Mouse (Mus musculus): ENCODE results near the gene Fam19a4.
"Not testable (repeated sequence)": the region's sequence is repeated elsewhere in the genome, so short reads cannot be mapped to it uniquely, and the experiment has no call there.

Gene Fam19a4

DNA sequence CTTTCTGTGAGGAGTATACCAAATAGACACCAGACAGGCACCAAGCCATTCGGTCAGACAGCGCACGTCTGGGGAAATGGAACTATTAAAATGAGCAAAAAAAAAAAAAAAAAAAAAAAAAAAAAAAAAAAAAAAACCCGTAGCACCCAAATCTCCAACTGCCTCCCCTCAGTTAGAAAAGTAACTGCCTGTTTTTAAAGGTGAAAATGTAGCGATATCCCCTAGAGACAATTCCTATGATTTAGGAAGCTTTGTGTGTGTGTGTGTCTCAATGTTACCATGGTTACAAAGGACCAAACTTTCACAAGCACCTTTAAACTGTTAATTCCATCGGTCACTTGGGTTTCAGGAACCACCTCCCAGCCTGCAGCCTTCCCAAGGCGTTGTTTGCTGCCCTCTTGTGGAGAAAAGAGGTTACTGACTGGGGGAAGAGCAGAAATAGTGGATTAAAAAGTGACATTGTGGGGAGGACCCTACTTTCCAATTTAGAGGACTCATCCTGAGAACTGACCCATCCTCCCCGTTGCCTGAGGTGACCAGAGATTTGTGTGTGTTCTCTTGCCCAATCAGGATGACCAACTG, 53.6 kb downstream of the Fam19a4 start:
- POLR2A ChIA-PET: interaction anchor here in 1 of 4 experiments (0.6 kb wide), 1 partner anchor 313 kb away, joined by 6 read pairs; no protein-coding TSS in a partner anchor
- CTCF ChIA-PET: interaction anchor here in 3 of 4 experiments (0.6 to 1.4 kb wide), 5 partner anchors 96 to 213 kb away, joined by 3 to 4 read pairs (median 3); no protein-coding TSS in a partner anchor

DNA sequence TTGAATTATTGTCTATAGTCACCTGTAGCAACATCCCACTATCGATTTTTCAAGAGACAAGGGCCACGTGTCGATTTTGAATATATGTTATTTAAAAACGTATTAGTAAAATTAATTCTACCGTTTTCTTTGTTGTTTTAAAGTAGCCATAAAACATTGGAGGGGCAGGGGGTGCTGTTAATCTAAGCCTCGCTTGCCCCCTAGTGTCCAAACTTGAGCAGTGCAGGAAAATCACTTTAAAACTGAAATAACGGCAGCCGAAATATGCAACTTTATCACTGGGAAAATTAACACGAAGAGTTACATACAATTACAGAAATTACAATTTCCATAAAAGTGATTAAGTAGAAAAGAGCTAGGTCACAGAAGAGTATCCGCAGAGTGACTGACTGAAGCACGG, 55.2 kb downstream of the Fam19a4 start:
- ChIA-PET CTCF (interaction anchor here in 2 of 4 experiments (1.0 to 1.4 kb wide), 3 partner anchors 102 to 162 kb away, joined by 3 to 6 read pairs (median 4); no protein-coding TSS in a partner anchor), POLR2A (no interaction called here)

DNA sequence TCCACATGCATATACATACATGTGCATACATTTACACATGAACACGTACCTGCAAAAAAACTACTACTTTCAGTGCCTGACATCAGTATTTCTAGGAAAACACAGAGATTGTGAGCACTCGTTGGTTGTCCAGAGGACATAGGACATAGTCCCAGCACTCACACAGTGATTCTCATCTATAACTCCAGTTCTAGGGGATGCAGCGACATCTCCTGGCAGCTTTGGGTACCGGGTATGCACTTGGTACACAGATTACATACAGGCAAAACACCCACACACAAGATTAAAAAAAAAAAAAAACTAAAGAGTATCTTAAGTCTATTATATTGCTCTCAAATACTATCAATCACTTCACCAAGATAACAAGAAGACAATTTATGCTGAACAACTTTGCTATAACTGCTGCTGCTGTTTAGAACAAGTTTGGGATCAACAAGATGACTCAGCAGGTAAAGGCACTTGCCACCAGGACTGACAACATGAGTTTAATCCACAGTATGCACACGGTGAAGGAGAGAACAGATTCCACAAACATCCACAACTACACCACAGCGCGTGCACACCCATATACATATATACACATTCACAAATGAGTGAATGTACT, 64.6 kb downstream of the Fam19a4 start:
- CTCF ChIA-PET: interaction anchor here in 1 of 4 experiments (0.6 kb wide), 1 partner anchor 1497 kb away, joined by 3 read pairs; no protein-coding TSS in a partner anchor
- POLR2A ChIA-PET: no interaction called here

DNA sequence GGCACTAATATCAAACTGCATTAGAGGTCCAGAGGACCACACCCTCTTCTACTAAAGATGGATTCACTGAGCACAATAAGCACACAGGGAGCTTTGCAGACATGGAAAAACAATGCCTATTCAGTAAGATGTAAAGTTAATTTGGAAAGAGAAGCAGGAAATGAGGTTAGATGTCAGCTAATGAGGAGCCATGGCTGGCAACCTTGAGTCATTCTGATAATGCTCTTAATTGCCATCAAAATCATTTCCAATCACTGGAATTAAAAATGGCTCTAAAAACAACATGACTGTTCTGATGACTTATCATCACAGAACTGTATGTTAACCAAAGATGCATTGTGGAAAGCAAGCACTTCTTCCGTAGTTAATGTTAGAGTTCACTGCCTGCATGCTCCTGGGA, 68.5 kb downstream of the Fam19a4 start:
- ChIA-PET POLR2A (no interaction called here), CTCF (no interaction called here)

DNA sequence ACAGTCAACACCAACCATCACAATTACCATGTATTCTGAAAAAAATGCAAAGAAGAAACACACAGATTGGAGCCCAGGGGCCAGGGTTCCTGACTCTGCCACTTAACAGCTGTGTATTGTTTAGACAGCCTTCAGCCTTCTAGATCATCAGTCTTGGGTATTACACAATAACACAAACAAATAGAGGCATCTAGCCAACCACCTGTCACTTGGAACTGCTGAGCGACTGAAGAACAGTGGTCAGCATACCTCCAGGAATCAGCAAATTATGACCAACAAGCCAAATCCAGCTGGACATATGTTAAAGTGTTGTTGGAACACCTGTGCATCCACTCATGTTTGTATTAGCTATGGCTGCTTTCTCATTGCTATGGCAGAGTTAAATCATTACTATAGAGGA, 82.7 kb downstream of the Fam19a4 start:
- POLR2A ChIA-PET: no interaction called here

DNA sequence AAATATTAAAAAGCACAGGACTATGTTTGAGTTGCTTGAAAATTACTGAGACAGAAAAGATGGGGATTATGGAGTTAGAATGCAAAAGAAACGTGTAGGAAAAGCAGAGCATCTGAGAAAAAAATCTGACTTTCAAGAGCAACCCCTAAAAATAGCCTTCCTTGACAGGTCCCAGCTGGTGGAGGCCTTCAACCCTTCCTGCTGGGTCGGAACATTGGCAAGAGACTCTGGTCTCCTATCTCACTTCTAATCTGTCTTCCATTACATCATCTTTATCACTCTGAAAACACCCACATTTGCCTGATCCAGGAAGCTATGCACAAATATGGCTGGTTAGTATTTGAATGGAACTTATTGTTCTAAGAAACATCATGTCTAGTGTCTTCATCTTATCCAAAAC, 115.4 kb downstream of the Fam19a4 start:
- POLR2A ChIA-PET: no interaction called here

More for the DNA sequence above, 82.7 kb downstream of the Fam19a4 start:
- CTCF ChIA-PET: interaction anchor here in 1 of 4 experiments (0.7 kb wide), 1 partner anchor 128 kb away, joined by 3 read pairs; no protein-coding TSS in a partner anchor

DNA sequence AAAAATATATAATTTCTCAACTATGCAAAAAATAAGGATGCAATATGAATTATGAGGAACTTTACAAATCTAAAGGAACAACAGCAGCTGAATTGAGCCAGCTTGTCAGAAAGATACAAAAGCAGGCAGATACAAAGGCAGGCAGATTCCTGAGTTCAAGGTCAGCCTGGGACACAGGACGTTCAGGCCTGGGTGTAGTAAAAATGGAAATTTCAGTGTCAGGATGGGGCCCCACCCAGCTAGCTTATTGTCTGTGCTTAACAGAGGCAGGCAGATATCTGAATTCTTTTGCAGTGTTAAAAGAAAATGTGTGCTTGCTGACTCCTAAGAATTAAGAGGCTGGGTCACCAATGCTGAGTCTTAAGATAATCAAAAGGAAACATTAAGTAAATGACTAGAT, 124.4 kb downstream of the Fam19a4 start:
- CTCF ChIA-PET: no interaction called here
- POLR2A ChIA-PET: interaction anchor here in 1 of 4 experiments (0.6 to 1.2 kb wide), 2 partner anchors 18 to 201 kb away, joined by 3 to 6 read pairs; no protein-coding TSS in a partner anchor

More for the DNA sequence above, 115.4 kb downstream of the Fam19a4 start:
- CTCF ChIA-PET: no interaction called here

DNA sequence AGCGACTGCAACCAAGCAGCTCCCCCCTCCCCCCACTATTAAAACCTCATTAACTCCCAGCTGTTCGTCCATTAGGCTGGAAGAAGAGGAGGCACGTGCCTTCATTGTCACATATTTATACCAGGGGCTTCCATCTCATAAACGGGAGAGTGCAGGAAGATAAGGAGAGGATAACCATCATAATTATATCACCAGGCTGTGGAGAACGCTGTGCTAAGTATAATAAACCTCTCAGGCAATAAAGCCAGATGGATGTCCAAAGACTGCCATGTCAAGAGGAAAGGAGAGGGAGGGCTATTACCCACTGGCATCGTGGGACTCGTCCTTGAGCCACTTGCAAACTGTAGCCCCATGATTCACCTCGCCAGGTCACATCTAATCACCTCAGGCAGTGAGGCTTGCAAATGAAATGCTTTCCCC, 151.1 kb downstream of the Fam19a4 start:
- ChIA-PET POLR2A (no interaction called here), CTCF (no interaction called here)

DNA sequence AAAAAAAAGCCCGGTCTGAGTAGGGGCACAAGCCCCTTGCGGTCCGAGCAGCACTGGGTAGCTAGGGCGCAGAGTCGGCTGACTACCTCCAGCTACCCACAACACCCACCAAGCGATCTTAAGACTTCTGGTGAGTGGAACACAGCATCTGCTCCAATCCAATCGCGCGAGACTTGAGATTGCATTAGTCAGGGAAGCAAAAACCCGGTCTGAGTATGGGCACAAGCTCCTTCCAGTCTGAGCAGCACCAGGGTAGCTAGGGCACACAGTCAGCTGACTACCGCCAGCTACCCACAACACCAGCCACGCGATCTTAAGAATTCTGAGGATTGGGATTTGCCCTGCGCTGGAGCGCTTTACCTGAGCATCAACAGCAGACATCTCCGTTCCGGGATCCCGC, 183.1 kb downstream of the Fam19a4 start:
- ChIA-PET CTCF (interaction anchor here in 1 of 4 experiments (0.6 kb wide), 1 partner anchor 644 kb away, joined by 3 read pairs; no protein-coding TSS in a partner anchor), POLR2A (interaction anchor here in 2 of 4 experiments (0.6 kb wide), 2 partner anchors 12 to 199 kb away, joined by 4 to 5 read pairs; no protein-coding TSS in a partner anchor)

DNA sequence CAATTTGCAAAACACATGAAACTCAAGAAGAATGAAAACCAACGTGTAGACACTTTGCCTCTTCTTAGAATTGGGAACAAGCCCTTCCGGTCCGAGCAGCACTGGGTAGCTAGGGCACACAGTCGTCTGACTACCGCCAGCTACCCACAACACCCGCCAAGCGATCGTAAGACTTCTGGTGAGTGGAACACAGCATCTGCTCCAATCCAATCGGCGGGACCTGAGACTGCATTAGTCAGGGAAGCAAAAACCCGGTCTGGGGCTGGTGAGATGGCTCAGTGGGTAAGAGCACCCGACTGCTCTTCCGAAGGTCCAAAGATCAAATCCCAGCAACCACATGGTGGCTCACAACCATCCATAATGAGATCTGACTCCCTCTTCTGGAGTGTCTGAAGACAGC, 183.6 kb downstream of the Fam19a4 start:
- CTCF ChIA-PET: not testable (repeated sequence)
- POLR2A ChIA-PET: interaction anchor here in 2 of 4 experiments (0.6 kb wide), 2 partner anchors 12 to 200 kb away, joined by 4 to 5 read pairs; no protein-coding TSS in a partner anchor

DNA sequence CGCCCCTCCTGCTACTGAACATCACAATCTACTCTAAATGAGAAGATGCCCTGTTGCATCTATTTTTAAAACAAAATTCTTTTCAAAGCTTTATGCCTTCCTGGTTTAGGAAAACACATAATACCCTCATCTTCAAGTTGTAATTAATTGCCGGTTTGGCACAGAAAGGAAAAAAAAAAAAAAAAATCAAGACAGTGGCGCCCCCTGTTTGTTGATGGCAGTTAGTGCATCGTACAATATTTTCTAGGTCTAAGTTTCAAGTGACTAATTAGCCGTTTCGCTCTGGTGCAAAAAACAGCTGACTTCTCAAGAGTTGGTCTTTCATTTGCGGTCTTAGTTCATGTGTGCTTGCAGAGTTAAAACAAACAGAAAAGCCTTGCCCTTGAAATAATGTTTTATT, 207.1 kb downstream of the Fam19a4 start:
- CTCF ChIA-PET: interaction anchor here (0.7 to 1.3 kb wide), 12 partner anchors 32 to 1318 kb away, joined by 3 to 8 read pairs (median 4); no protein-coding TSS in a partner anchor

DNA sequence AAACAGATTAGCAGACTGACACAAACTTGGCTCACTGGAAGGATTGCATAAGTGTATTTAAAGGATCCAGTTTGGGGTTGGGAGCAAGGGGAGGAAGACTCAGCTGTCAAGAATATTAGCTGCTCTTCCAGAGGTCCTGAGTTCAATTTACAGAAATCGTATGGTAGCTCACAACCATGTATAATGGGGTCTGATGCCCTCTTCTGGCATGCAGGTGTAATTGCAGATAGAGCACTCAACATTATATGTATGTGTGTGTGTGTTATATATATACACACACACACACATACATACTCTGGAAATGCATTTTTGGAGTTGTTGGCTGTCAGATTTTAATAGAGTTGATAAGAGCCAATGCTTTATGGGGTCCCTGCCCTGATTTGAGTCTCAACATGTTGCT, 216.3 kb downstream of the Fam19a4 start:
- ChIA-PET CTCF (interaction anchor here in 3 of 4 experiments (0.6 to 1.8 kb wide), 10 partner anchors 89 to 1786 kb away, joined by 3 to 9 read pairs (median 4); no protein-coding TSS in a partner anchor), POLR2A (no interaction called here)

More for the DNA sequence above, 207.1 kb downstream of the Fam19a4 start:
- POLR2A ChIA-PET: no interaction called here

DNA sequence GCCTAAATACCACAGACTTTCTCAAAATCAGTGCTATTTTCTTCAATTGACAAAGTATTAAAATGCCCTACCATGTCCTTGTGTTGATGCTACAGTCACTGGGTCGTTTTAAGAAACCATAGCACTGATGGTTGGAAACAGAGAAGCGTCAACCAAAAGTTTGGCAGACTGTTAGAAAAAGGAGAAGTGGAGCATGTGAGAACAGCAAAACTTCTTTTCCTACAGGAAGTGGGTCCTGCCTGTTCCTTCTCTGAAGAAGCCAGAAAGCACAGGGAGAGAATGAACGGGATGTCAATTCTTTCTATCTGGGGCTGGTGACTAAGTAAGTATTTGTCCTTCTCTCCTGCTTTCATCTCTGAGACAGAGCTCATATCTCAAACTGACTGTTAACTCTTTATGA, 219.6 kb downstream of the Fam19a4 start:
- ChIA-PET CTCF (no interaction called here), POLR2A (no interaction called here)

DNA sequence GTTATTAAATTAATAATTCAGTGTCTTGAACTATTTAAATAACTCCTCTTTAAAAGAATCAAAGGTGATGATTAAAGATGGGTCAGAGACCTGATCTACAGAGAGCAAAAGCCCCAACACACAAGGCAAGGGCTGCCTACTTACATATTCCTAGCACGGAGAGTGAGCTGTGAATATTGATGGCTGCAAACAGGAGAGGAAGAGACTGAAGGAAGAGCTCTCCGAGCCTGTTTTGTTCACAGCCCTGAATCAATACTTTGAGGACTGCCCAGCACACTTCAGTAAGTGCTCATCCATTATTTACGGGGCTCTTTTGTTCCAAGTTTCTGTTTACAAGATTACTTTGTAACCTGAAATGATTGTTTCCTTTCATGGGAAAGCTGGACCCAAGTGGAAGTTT, 233.6 kb downstream of the Fam19a4 start:
- ChIA-PET POLR2A (no interaction called here), CTCF (no interaction called here)

DNA sequence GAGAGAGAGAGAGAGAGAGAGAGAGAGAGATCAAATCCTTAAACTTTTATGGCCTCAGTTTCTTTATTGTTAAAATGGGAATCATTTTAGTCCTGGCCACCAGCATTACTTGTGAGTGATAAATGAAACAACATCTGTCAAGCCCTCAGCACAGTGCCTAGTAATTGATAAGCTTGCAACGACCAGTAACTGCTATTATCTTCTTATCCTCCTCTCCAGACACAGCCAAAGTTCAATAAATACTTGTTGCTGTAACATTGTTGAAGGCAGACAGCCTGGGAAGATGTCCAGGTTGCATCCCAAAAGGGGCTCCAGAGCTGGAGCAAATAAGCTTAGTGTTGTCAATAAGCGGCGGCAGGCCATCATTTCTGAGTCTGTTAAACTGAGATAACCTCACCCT, 257.2 kb downstream of the Fam19a4 start:
- ChIA-PET POLR2A (no interaction called here), CTCF (no interaction called here)

DNA sequence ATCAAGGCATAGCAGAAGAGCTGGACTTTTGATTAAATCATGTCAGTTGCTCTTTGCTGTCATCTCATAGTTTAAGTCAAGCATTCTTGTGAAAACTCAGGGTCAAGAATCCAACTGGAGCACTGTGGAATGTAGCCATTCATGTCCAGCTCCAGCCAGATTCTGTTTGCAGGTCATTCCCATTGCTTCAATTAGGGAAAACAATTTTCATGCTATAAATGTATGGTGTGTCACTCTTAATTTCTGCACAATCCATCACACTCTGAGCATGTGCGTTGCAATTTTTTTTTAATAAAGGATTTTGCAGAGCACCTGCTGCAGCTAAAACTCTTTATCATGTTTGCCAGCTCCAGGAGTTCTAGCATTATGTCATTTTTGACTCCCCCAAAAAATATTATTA, 261.5 kb downstream of the Fam19a4 start:
- POLR2A ChIA-PET: no interaction called here

DNA sequence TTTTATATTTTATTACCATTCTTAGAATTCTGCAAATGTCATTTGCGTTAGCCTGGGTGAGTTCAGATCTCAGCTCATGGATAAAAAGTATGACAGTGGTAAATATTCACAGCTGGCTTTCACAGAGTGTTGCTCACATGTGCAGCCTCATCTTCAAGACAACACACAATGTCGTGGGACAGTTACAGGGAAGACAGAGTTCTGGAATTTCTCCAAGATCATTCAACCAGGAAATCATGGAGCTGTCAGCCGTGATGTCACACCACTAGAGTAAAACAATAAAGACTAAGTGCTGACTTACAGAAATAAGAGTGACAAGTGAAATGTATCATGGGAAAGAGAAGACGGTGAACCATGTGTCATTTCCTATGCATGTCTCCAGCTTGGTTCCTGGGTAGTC, 262.8 kb downstream of the Fam19a4 start:
- ChIA-PET CTCF (no interaction called here), POLR2A (no interaction called here)

More for the DNA sequence above, 261.5 kb downstream of the Fam19a4 start:
- CTCF ChIA-PET: no interaction called here

All from embryonic stem cell, embryonic (primary cell).